Mouse (Mus musculus) testis, adult 2 months (tissue): ENCODE measurements around the gene Ino80.

Experiments
- CTCF ChIP-seq: fragments of 200-500 bp; IDR thresholded peaks from 2 replicates; pipeline ENCODE4 v1.5.1; 2012; ENCODE audit warnings: low read depth, mild to moderate bottlenecking, inconsistent platforms, low read length, moderate library complexity; ENCODE audit not compliant: control insufficient read depth, insufficient read depth, insufficient replicate concordance
- POLR2A ChIP-seq: fragments of 200-500 bp; IDR thresholded peaks from 2 replicates; pipeline ENCODE4 v1.6.1; 2012; ENCODE audit warnings: low read depth, mild to moderate bottlenecking, inconsistent platforms, low read length, moderate library complexity; ENCODE audit not compliant: control insufficient read depth

DNA sequence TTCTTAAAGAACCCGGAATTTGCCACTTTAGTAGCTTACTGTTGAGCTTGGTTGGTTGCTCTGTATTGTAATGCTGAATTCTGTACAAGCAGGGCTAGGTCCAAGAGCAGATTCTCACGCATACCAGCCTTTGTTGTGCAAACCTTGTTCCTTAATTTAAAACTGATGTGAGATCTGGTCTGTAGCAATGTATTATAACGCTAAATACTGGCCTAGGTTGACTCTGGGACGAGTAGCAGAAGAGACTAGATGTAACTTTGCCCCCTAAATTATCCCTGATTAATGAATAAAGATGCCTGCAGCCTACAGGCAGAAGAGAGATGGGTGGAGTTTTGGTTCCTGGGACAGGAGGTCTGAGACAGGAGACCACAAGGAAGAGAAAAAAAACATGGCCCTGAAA, 13.5 kb downstream of the Ino80 start:
- TF ChIP-seq CTCF = no peak
- no peak for TF ChIP-seq POLR2A
